Mouse (Mus musculus): Measurements from ENCODE around the gene Cdk19. TPM values are rescaled to one million over a fixed set of nuclear protein-coding genes. Genes with fewer than 3 reads are reported as not detected.
A peak's percentile ranks its signal among the peaks of the same experiment; 100 is the strongest.

Cdk19 gene
- polyA plus RNA-seq, 1 experiment from 2014 or later = 9.6 TPM

GRCm38 (mm10) chr10:40497301-40498041 lies 158.1 kb downstream of the Cdk19 start:
- Histone ChIP-seq H3K4me3 (ENCODE audit: low read depth, low read length) (no peak overlapping the region), H3K36me3 (ENCODE audit: control insufficient read depth, insufficient read depth, low read length) (no peaks in the 10 kb centered on the region), H3K9me3 (ENCODE audit: control insufficient read depth, low read length) (no peaks in the 10 kb centered on the region), H3K27ac (replicated peaks; ENCODE audit: low read depth, low read length) (no peak overlapping the region), H3K9ac (ENCODE audit: low read depth, low read length) (no peak overlapping the region), H3K4me2 (ENCODE audit: low read depth, low read length) (no peak overlapping the region), H3K4me1 (ENCODE audit: control insufficient read depth, insufficient read depth, low read length) (no peaks in the 10 kb centered on the region), H3K27me3 (replicated peaks; ENCODE audit: control insufficient read depth, insufficient read depth, low read length) (no peaks in the 10 kb centered on the region)
- no peak for DNase-seq (ENCODE audit: low spot score)
- ATAC-seq (ENCODE audit: low read depth) = no peak
- 36% methylated on average over 9 of the region's 9 CpGs for WGBS

GRCm38 (mm10) chr10:40498426-40498825 lies 159.1 kb downstream of the Cdk19 start:
- DNase-seq (ENCODE audit: low spot score) (no peak), ATAC-seq (ENCODE audit: low read depth) (no peak)
- Histone ChIP-seq H3K9ac (ENCODE audit: low read depth, low read length) (no peak overlapping the region), H3K27ac (replicated peaks; ENCODE audit: low read depth, low read length) (no peak overlapping the region), H3K4me3 (ENCODE audit: low read depth, low read length) (no peak overlapping the region), H3K9me3 (ENCODE audit: control insufficient read depth, low read length) (no peaks in the 10 kb centered on the region), H3K36me3 (ENCODE audit: control insufficient read depth, insufficient read depth, low read length) (no peaks in the 10 kb centered on the region), H3K4me1 (ENCODE audit: control insufficient read depth, insufficient read depth, low read length) (no peaks in the 10 kb centered on the region), H3K27me3 (replicated peaks; ENCODE audit: control insufficient read depth, insufficient read depth, low read length) (no peaks in the 10 kb centered on the region), H3K4me2 (ENCODE audit: low read depth, low read length) (no peak overlapping the region)
- 87% methylated on average over 4 of the region's 4 CpGs for WGBS

- H3K36me3 ChIP-seq (ENCODE audit: control insufficient read depth, insufficient read depth, low read length) = no peaks in the 10 kb centered on the region
- DNase-seq (ENCODE audit: low spot score) (peak; percentile 44), ATAC-seq (ENCODE audit: low read depth) (peak; percentile 62)
- 39% methylated on average over 17 of the region's 18 CpGs for WGBS
- no peak overlapping the region for H3K4me3 ChIP-seq (ENCODE audit: low read depth, low read length)
- H3K27ac ChIP-seq (replicated peaks; ENCODE audit: low read depth, low read length) = no peak overlapping the region
- no peaks in the 10 kb centered on the region for H3K27me3 ChIP-seq (replicated peaks; ENCODE audit: control insufficient read depth, insufficient read depth, low read length)
- H3K9ac ChIP-seq (ENCODE audit: low read depth, low read length) = no peak overlapping the region
- no peaks in the 10 kb centered on the region for H3K9me3 ChIP-seq (ENCODE audit: control insufficient read depth, low read length)
- H3K4me2 ChIP-seq (ENCODE audit: low read depth, low read length) = peak overlapping the region; percentile 16; the same call in 1 of the 2 replicates
- H3K4me1 ChIP-seq (ENCODE audit: control insufficient read depth, insufficient read depth, low read length) = no peaks in the 10 kb centered on the region
Observed at GRCm38 (mm10) chr10:40499314-40500252, 160.2 kb downstream of the Cdk19 start.

GRCm38 (mm10) chr10:40500723-40501245 lies 161.4 kb downstream of the Cdk19 start:
- no peaks in the 10 kb centered on the region for H3K27me3 ChIP-seq (replicated peaks; ENCODE audit: control insufficient read depth, insufficient read depth, low read length)
- no peak overlapping the region for H3K4me2 ChIP-seq (ENCODE audit: low read depth, low read length)

GRCm38 (mm10) chr10:40502734-40503133 lies 163.4 kb downstream of the Cdk19 start:
- WGBS = 70% methylated on average over 2 of the region's 3 CpGs
- H3K4me1 ChIP-seq (ENCODE audit: control insufficient read depth, insufficient read depth, low read length) = no peaks in the 10 kb centered on the region

More at GRCm38 (mm10) chr10:40500723-40501245, 161.4 kb downstream of the Cdk19 start:
- Histone ChIP-seq H3K36me3 (ENCODE audit: control insufficient read depth, insufficient read depth, low read length) (no peaks in the 10 kb centered on the region), H3K9ac (ENCODE audit: low read depth, low read length) (no peak overlapping the region), H3K4me1 (ENCODE audit: control insufficient read depth, insufficient read depth, low read length) (no peaks in the 10 kb centered on the region), H3K9me3 (ENCODE audit: control insufficient read depth, low read length) (no peaks in the 10 kb centered on the region), H3K4me3 (ENCODE audit: low read depth, low read length) (no peak overlapping the region), H3K27ac (replicated peaks; ENCODE audit: low read depth, low read length) (no peak overlapping the region)
- 87% methylated on average over 7 of the region's 7 CpGs for WGBS
- ATAC-seq (ENCODE audit: low read depth) (no peak), DNase-seq (ENCODE audit: low spot score) (no peak)

GRCm38 (mm10) chr10:40510356-40510755 lies 171.0 kb downstream of the Cdk19 start:
- Histone ChIP-seq H3K4me1 (ENCODE audit: control insufficient read depth, insufficient read depth, low read length) (no peaks in the 10 kb centered on the region; the same call in 1 of the 2 replicates), H3K36me3 (ENCODE audit: control insufficient read depth, insufficient read depth, low read length) (no peaks in the 10 kb centered on the region), H3K9me3 (ENCODE audit: control insufficient read depth, low read length) (no peaks in the 10 kb centered on the region), H3K27ac (replicated peaks; ENCODE audit: low read depth, low read length) (no peak overlapping the region), H3K4me2 (ENCODE audit: low read depth, low read length) (no peak overlapping the region), H3K27me3 (replicated peaks; ENCODE audit: control insufficient read depth, insufficient read depth, low read length) (no peaks in the 10 kb centered on the region), H3K9ac (ENCODE audit: low read depth, low read length) (no peak overlapping the region), H3K4me3 (ENCODE audit: low read depth, low read length) (no peak overlapping the region)
- no peak for ATAC-seq (ENCODE audit: low read depth)
- 94% methylated on average over 5 of the region's 5 CpGs for WGBS
- no peak for DNase-seq (ENCODE audit: low spot score)

More at GRCm38 (mm10) chr10:40502734-40503133, 163.4 kb downstream of the Cdk19 start:
- Histone ChIP-seq H3K27me3 (replicated peaks; ENCODE audit: control insufficient read depth, insufficient read depth, low read length) (no peaks in the 10 kb centered on the region), H3K36me3 (ENCODE audit: control insufficient read depth, insufficient read depth, low read length) (no peaks in the 10 kb centered on the region), H3K27ac (replicated peaks; ENCODE audit: low read depth, low read length) (no peak overlapping the region), H3K9me3 (ENCODE audit: control insufficient read depth, low read length) (no peaks in the 10 kb centered on the region), H3K4me2 (ENCODE audit: low read depth, low read length) (no peak overlapping the region), H3K9ac (ENCODE audit: low read depth, low read length) (no peak overlapping the region), H3K4me3 (ENCODE audit: low read depth, low read length) (no peak overlapping the region)
- no peak for ATAC-seq (ENCODE audit: low read depth)
- no peak for DNase-seq (ENCODE audit: low spot score)

- peak; percentile 50 for DNase-seq (ENCODE audit: low spot score)
- WGBS = 75% methylated on average over 8 of the region's 8 CpGs
- Histone ChIP-seq H3K27ac (replicated peaks; ENCODE audit: low read depth, low read length) (no peak overlapping the region), H3K27me3 (replicated peaks; ENCODE audit: control insufficient read depth, insufficient read depth, low read length) (no peaks in the 10 kb centered on the region), H3K9me3 (ENCODE audit: control insufficient read depth, low read length) (no peaks in the 10 kb centered on the region), H3K9ac (ENCODE audit: low read depth, low read length) (no peak overlapping the region), H3K4me1 (ENCODE audit: control insufficient read depth, insufficient read depth, low read length) (no peaks in the 10 kb centered on the region; the same call in 1 of the 2 replicates), H3K36me3 (ENCODE audit: control insufficient read depth, insufficient read depth, low read length) (no peaks in the 10 kb centered on the region), H3K4me3 (ENCODE audit: low read depth, low read length) (no peak overlapping the region), H3K4me2 (ENCODE audit: low read depth, low read length) (no peak overlapping the region)
- no peak for ATAC-seq (ENCODE audit: low read depth)
Observed at GRCm38 (mm10) chr10:40511221-40511677, 171.9 kb downstream of the Cdk19 start.

- Histone ChIP-seq H3K9ac (ENCODE audit: low read depth, low read length) (no peak overlapping the region), H3K27ac (replicated peaks; ENCODE audit: low read depth, low read length) (no peak overlapping the region), H3K27me3 (replicated peaks; ENCODE audit: control insufficient read depth, insufficient read depth, low read length) (no peaks in the 10 kb centered on the region), H3K4me3 (ENCODE audit: low read depth, low read length) (no peak overlapping the region), H3K4me1 (ENCODE audit: control insufficient read depth, insufficient read depth, low read length) (peaks cover 3% of the 10 kb centered on the region; the same call in 1 of the 2 replicates), H3K36me3 (ENCODE audit: control insufficient read depth, insufficient read depth, low read length) (no peaks in the 10 kb centered on the region), H3K4me2 (ENCODE audit: low read depth, low read length) (no peak overlapping the region), H3K9me3 (ENCODE audit: control insufficient read depth, low read length) (no peaks in the 10 kb centered on the region)
- WGBS = 92% methylated on average over 6 of the region's 6 CpGs
- DNase-seq (ENCODE audit: low spot score) (no peak), ATAC-seq (ENCODE audit: low read depth) (no peak)
Observed at GRCm38 (mm10) chr10:40512185-40512584, 172.8 kb downstream of the Cdk19 start.

Measured in embryonic facial prominence, embryonic 14.5 days (tissue).